In the genomic region with DNA sequence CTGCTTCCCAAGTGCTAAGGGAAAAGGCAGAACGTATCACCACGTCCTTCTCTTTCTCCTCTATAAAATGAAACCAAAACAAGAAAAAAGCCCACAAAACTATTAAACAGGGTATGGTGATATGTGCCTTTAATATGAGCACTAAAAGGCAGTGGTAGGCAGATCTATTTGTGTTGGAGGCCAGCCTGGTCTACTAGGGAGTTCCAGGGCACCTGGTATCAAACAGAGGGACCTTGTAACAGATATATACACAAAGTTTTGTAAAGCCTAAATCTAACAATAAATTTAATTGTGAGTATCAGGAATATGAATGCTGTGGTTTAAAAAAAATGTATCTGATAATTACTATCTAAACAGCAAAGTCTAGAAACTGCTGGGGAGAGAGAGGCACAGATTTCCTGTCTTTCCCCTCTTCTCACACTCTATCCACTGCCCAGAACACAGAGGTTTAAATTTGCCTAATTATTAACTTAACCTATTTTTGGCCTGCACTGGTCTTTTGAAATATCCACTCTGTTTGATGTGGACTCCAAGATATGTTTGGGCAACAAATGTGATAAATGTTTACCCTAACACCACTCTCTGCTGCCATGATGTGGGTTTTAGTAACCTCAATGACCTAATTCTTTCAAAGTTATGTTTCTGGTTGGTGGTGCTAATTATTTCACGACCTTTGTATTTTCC, we compare ENCODE assay signal across 23 mouse cellular contexts.
DNase-seq lines count a peak whose midpoint lies in the region; ATAC-seq and TF ChIP-seq lines count a peak whose summit lies in the region.
"Had no signal": no experiment of that assay in that cellular context is flagged by ENCODE, and none has a peak within 500 bp of the region (broad histone marks: within the 10 kb centered on the region; RNA-seq: fewer than 3 reads in every experiment).

No protein-coding gene starts in this region.

- H3K27me3 ChIP-seq in kidney, adult 2 months (replicated peaks; ENCODE audit: control insufficient read depth, insufficient read depth, low read length) = no peaks in the 10 kb centered on the region
- no peaks in the 10 kb centered on the region for H3K27me3 ChIP-seq in kidney, embryonic 15.5 days
- H3K27me3 ChIP-seq in liver, adult 2 months (ENCODE audit: control insufficient read depth, insufficient read depth, low read length) = no peaks in the 10 kb centered on the region
- no peaks in the 10 kb centered on the region for H3K27me3 ChIP-seq in liver, embryonic 14.5 days (ENCODE audit: control insufficient read depth, insufficient read depth, low read length)
- H3K27me3 ChIP-seq in liver, postnatal 0 days (ENCODE audit: insufficient read depth, low read length) = no peaks in the 10 kb centered on the region
- H3K27me3 ChIP-seq: forebrain, embryonic 13.5 days; hindbrain, embryonic 13.5 days had no signal

- intact Hi-C loops in heart, postnatal 25 days (cut with DNase I) = no loop called here

- no peak for TF ChIP-seq CTCF in kidney, adult 2 months (conservative IDR thresholded peaks at IDR 0.05; ENCODE audit: insufficient read depth, insufficient read length, low read depth, low read length)
- TF ChIP-seq CTCF in liver, adult 2 months (IDR thresholded peaks at IDR 0.05; ENCODE audit: low read depth, low read length) = no peak
- no peak for TF ChIP-seq CTCF in liver, embryonic 14.5 days (IDR thresholded peaks at IDR 0.05; ENCODE audit: low read depth)
- TF ChIP-seq CTCF in liver, postnatal 0 days (IDR thresholded peaks at IDR 0.05; ENCODE audit: low read depth) = no peak

- no peaks in the 10 kb centered on the region for H3K4me1 ChIP-seq in kidney, adult 2 months (ENCODE audit: control insufficient read depth, insufficient read depth, low read length)
- no peaks in the 10 kb centered on the region for H3K4me1 ChIP-seq in kidney, embryonic 15.5 days
- peaks cover 24% of the 10 kb centered on the region; the same call in 1 of the 2 replicates for H3K4me1 ChIP-seq in liver, adult 2 months (ENCODE audit: control insufficient read depth, insufficient read depth, low read length)
- no peaks in the 10 kb centered on the region; a peak in 1 of 4 replicates for H3K4me1 ChIP-seq in liver, embryonic 14.5 days (replicated peaks; ENCODE audit: control insufficient read depth in 2 of 2, insufficient read depth in 2 of 2, low read length in 1 of 2)
- H3K4me1 ChIP-seq in liver, postnatal 0 days (ENCODE audit: insufficient read depth) = no peaks in the 10 kb centered on the region
- H3K4me1 ChIP-seq: forebrain, embryonic 10.5 days; forebrain, embryonic 13.5 days; hindbrain, embryonic 10.5 days; hindbrain, embryonic 13.5 days had no signal

- no peak for TF ChIP-seq EP300 in liver, embryonic 14.5 days (IDR thresholded peaks at IDR 0.05; ENCODE audit: low read depth)
- TF ChIP-seq EP300 in liver, postnatal 0 days (IDR thresholded peaks at IDR 0.05; ENCODE audit: low read depth) = no peak

- ATAC-seq in kidney, embryonic 15.5 days (replicated peaks; ENCODE audit: low FRiP score) = no peak
- peak; percentile 56; the same call in 1 of the 2 replicates for ATAC-seq in liver, embryonic 14.5 days (ENCODE audit: insufficient read depth)
- peak; percentile 95 for ATAC-seq in liver, postnatal 0 days
- ATAC-seq: forebrain, embryonic 13.5 days; forebrain, postnatal 0 days; hindbrain, embryonic 16.5 days had no signal

- H3K4me3 ChIP-seq in kidney, adult 2 months (ENCODE audit: insufficient read depth, low read depth, low read length) = no peak overlapping the region
- no peak overlapping the region for H3K4me3 ChIP-seq in kidney, embryonic 15.5 days (replicated peaks)
- no peak overlapping the region; the same call in 1 of the 2 replicates for H3K4me3 ChIP-seq in liver, adult 2 months (ENCODE audit: insufficient read depth, low read depth, low read length)
- no peak overlapping the region for H3K4me3 ChIP-seq in liver, embryonic 14.5 days (ENCODE audit: insufficient read depth in 1 of 2, low read depth in 2 of 2, low read length in 2 of 2)
- no peak overlapping the region for H3K4me3 ChIP-seq in liver, postnatal 0 days (ENCODE audit: low read depth, low read length)
- H3K4me3 ChIP-seq: forebrain, embryonic 10.5 days; forebrain, embryonic 13.5 days; heart, adult 2 months; hindbrain, embryonic 10.5 days; hindbrain, embryonic 13.5 days had no signal

- H3K9me3 ChIP-seq in kidney, embryonic 15.5 days (replicated peaks) = no peaks in the 10 kb centered on the region
- H3K9me3 ChIP-seq in liver, embryonic 14.5 days (ENCODE audit: control insufficient read depth, low read length) = no peaks in the 10 kb centered on the region
- H3K9me3 ChIP-seq in liver, postnatal 0 days (ENCODE audit: low read length) = no peaks in the 10 kb centered on the region
- H3K9me3 ChIP-seq: forebrain, embryonic 10.5 days; forebrain, embryonic 13.5 days; hindbrain, embryonic 10.5 days; hindbrain, embryonic 13.5 days had no signal

- no peak overlapping the region for H3K9ac ChIP-seq in kidney, embryonic 15.5 days
- no peak overlapping the region for H3K9ac ChIP-seq in liver, adult 2 months (ENCODE audit: low read depth, low read length)
- H3K9ac ChIP-seq in liver, embryonic 14.5 days (replicated peaks) = no peak overlapping the region
- H3K9ac ChIP-seq in liver, postnatal 0 days (replicated peaks) = no peak overlapping the region
- H3K9ac ChIP-seq: forebrain, embryonic 13.5 days; forebrain, postnatal 0 days; hindbrain, embryonic 13.5 days had no signal

- H3K27ac ChIP-seq in kidney, adult 2 months (ENCODE audit: insufficient read depth, low read depth, low read length) = 0 out of 2 replicates have a peak overlapping the region, but pooled peaks have one; percentile 31
- no peak overlapping the region for H3K27ac ChIP-seq in kidney, embryonic 15.5 days
- peak overlapping the region; percentile 86 for H3K27ac ChIP-seq in liver, adult 2 months (replicated peaks; ENCODE audit: insufficient read depth, low read depth, low read length)
- no peak overlapping the region for H3K27ac ChIP-seq in liver, embryonic 14.5 days
- peak overlapping the region; percentile 67 for H3K27ac ChIP-seq in liver, postnatal 0 days (ENCODE audit: low read depth)
- H3K27ac ChIP-seq: forebrain, embryonic 10.5 days; forebrain, embryonic 13.5 days; heart, adult 2 months; hindbrain, embryonic 10.5 days; hindbrain, embryonic 13.5 days had no signal

- no peak overlapping the region for H3K4me2 ChIP-seq in kidney, embryonic 15.5 days
- no peak overlapping the region for H3K4me2 ChIP-seq in liver, embryonic 14.5 days (ENCODE audit: low read depth)
- H3K4me2 ChIP-seq in liver, postnatal 0 days (ENCODE audit: low read depth, low read length) = no peak overlapping the region
- H3K4me2 ChIP-seq: forebrain, embryonic 13.5 days; heart, embryonic 11.5 days; hindbrain, embryonic 13.5 days had no signal

- 64% methylated on average over 3 of the region's 3 CpGs for WGBS in kidney, adult 2 months
- WGBS in kidney, embryonic 15.5 days = 75% methylated on average over 3 of the region's 3 CpGs
- 14% methylated on average over 3 of the region's 3 CpGs for WGBS in liver, adult 2 months
- 51% methylated on average over 3 of the region's 3 CpGs for WGBS in liver, embryonic 14.5 days (ENCODE audit: insufficient replicate concordance)
- 42% methylated on average over 3 of the region's 3 CpGs for WGBS in liver, postnatal 0 days (ENCODE audit: insufficient replicate concordance)

- no peaks in the 10 kb centered on the region for H3K79me2 ChIP-seq in liver, adult 2 months (ENCODE audit: control insufficient read depth, insufficient read depth, low read length)

- peak; percentile 33 for DNase-seq in kidney, adult 2 months
- peak; percentile 98 for DNase-seq in liver, adult 2 months (ENCODE audit: extremely low read depth, low read depth, low spot score)
- DNase-seq in liver = no peak
- DNase-seq in liver, embryonic 14.5 days (ENCODE audit: low read depth in 3 of 3, low spot score in 3 of 3) = peak; percentile 7 to 13 (median 10)
- DNase-seq in liver, postnatal 0 days = no peak
- DNase-seq in frontal cortex, postnatal 36 days (ENCODE audit: low spot score in 2 of 2) = no peak
- DNase-seq in heart, postnatal 25 days (ENCODE audit: low spot score) = no peak
- DNase-seq: adrenal gland, postnatal 10 days; adrenal gland, postnatal 36 days; cerebellum, adult 18-20 months; cerebellum, adult 9-10 months; cerebellum, postnatal 14 days; forebrain, postnatal 0 days; gastrocnemius, postnatal 36 days; heart, adult 2 months; heart, postnatal 36 days had no signal

- H3K36me3 ChIP-seq in kidney, adult 2 months (ENCODE audit: control insufficient read depth, insufficient read depth, low read length) = no peaks in the 10 kb centered on the region
- no peaks in the 10 kb centered on the region for H3K36me3 ChIP-seq in kidney, embryonic 15.5 days
- no peaks in the 10 kb centered on the region for H3K36me3 ChIP-seq in liver, adult 2 months (ENCODE audit: control insufficient read depth, insufficient read depth, low read length)
- H3K36me3 ChIP-seq in liver, embryonic 14.5 days (replicated peaks; ENCODE audit: control insufficient read depth, insufficient read depth, low read depth) = no peaks in the 10 kb centered on the region
- H3K36me3 ChIP-seq in liver, postnatal 0 days (replicated peaks; ENCODE audit: insufficient read depth, low read length) = no peaks in the 10 kb centered on the region
- H3K36me3 ChIP-seq: forebrain, embryonic 10.5 days; hindbrain, embryonic 10.5 days; hindbrain, embryonic 13.5 days had no signal

- no peak for TF ChIP-seq POLR2A in kidney, adult 2 months (IDR thresholded peaks at IDR 0.05; ENCODE audit: low read depth, low read length)
- TF ChIP-seq POLR2A in liver, adult 2 months (IDR thresholded peaks at IDR 0.05; ENCODE audit: extremely low read depth, insufficient read depth, low read length) = no peak

Comparison
In these comparisons a context has a peak if more than half of its experiments do, and no peak if none do; other contexts are left out.
1. DNase-seq: peak in kidney, adult 2 months (single experiment), liver, adult 2 months (single experiment) and liver, embryonic 14.5 days (3 of 3); none in liver (single experiment), liver, postnatal 0 days (single experiment), frontal cortex, postnatal 36 days (0 of 2) and heart, postnatal 25 days (single experiment).
2. H3K27ac ChIP-seq: peak in kidney, adult 2 months (single experiment), liver, adult 2 months (single experiment) and liver, postnatal 0 days (single experiment); none in kidney, embryonic 15.5 days (single experiment) and liver, embryonic 14.5 days (single experiment).